Mouse (Mus musculus): ENCODE data around the gene Cbx5. TPM values are rescaled to one million over a fixed set of nuclear protein-coding genes. Genes with fewer than 3 reads are reported as not detected.

Gene Cbx5
- polyA plus RNA-seq, 1 experiment from 2014 or later: 144 TPM

DNA sequence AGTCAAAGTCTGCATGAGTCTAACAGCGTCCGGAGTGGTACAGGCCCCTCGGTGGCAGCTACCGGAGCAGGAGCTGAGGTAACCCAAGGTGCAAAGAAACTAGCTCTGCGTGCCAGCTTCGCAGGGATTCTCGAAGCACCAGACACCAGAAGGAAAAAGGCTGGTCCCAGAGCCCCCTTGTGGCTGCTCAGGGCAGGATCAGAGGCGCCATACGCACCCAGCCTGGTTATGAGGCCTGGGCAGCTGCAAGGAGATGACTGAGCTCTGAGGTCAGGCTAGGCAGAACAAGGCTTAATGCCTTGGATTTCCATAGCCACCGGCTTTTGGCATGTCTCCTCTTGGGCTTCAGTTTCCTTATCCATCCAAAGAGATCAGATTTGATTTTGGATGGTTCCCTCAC lies 67.1 kb downstream of the Cbx5 start:
- no peaks in the 10 kb centered on the region for H3K9me3 ChIP-seq (ENCODE audit: low read depth, low read length)
- H3K4me2 ChIP-seq: no peak overlapping the region
- peaks cover 89% of the 10 kb centered on the region for H3K27me3 ChIP-seq (ENCODE audit: insufficient read depth, low read length)
- peak; percentile 88 for DNase-seq
- WGBS: 6% methylated on average over 10 of the region's 10 CpGs
- no peak for ATAC-seq (ENCODE audit: insufficient read depth)
- H3K4me3 ChIP-seq (ENCODE audit: low read depth, low read length): no peak overlapping the region
- H3K9ac ChIP-seq: no peak overlapping the region
- no peak overlapping the region for H3K27ac ChIP-seq (ENCODE audit: low read depth)
- no peaks in the 10 kb centered on the region for H3K36me3 ChIP-seq (ENCODE audit: insufficient read depth)
- TF ChIP-seq CTCF (IDR thresholded peaks at IDR 0.05; ENCODE audit: low read depth): peak; percentile 87
- peaks cover 13% of the 10 kb centered on the region; the same call in 1 of the 2 replicates for H3K4me1 ChIP-seq (ENCODE audit: insufficient read depth)

- no peak overlapping the region for H3K4me2 ChIP-seq
- H3K9me3 ChIP-seq (ENCODE audit: low read depth, low read length): no peaks in the 10 kb centered on the region
- no peak overlapping the region for H3K9ac ChIP-seq
- no peaks in the 10 kb centered on the region for H3K36me3 ChIP-seq (ENCODE audit: insufficient read depth)
- H3K27me3 ChIP-seq (ENCODE audit: insufficient read depth, low read length): peaks cover 94% of the 10 kb centered on the region
- ATAC-seq (ENCODE audit: insufficient read depth): no peak
- peaks cover 13% of the 10 kb centered on the region; the same call in 1 of the 2 replicates for H3K4me1 ChIP-seq (ENCODE audit: insufficient read depth)
- no peak overlapping the region for H3K4me3 ChIP-seq (ENCODE audit: low read depth, low read length)
- H3K27ac ChIP-seq (ENCODE audit: low read depth): no peak overlapping the region
- 14% methylated on average over 8 of the region's 8 CpGs for WGBS
- peak; percentile 72 for DNase-seq
- no peak for TF ChIP-seq CTCF (IDR thresholded peaks at IDR 0.05; ENCODE audit: low read depth)
Observed at GRCm38 (mm10) chr15:103171276-103171675, 68.3 kb downstream of the Cbx5 start.

DNA sequence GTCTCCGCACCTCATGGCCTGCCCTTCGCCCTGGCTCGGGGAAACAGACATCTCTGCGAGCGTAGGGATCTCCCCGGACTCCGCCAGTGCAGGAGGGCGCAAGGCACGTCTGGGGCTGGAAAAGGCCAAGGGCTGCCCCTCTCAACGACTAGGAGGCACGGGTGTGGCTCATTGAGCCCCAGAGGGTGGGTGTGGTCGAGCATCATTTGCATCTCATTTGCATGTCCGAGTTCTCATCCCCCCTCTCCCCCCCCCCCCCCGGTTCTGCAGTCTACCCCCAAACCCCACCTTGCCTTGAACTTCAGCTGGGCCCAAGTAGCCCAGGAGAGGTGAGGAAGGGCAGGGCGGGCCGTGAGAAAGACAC lies 69.3 kb downstream of the Cbx5 start:
- no peak for DNase-seq
- 10% methylated on average over 16 of the region's 16 CpGs for WGBS
- H3K4me1 ChIP-seq (ENCODE audit: insufficient read depth): peaks cover 13% of the 10 kb centered on the region; the same call in 1 of the 2 replicates
- no peak for ATAC-seq (ENCODE audit: insufficient read depth)
- no peaks in the 10 kb centered on the region for H3K9me3 ChIP-seq (ENCODE audit: low read depth, low read length)
- no peak for TF ChIP-seq CTCF (IDR thresholded peaks at IDR 0.05; ENCODE audit: low read depth)
- H3K27ac ChIP-seq (ENCODE audit: low read depth): no peak overlapping the region
- H3K4me2 ChIP-seq: peak overlapping the region; percentile 97
- H3K36me3 ChIP-seq (ENCODE audit: insufficient read depth): no peaks in the 10 kb centered on the region
- H3K4me3 ChIP-seq (ENCODE audit: low read depth, low read length): peak overlapping the region; percentile 51; the same call in 1 of the 2 replicates
- H3K9ac ChIP-seq: no peak overlapping the region
- H3K27me3 ChIP-seq (ENCODE audit: insufficient read depth, low read length): peaks cover 86% of the 10 kb centered on the region

- ATAC-seq (ENCODE audit: insufficient read depth): peak; percentile 5; the same call in 1 of the 2 replicates
- Histone ChIP-seq H3K9ac (peak overlapping the region; percentile 44; the same call in 1 of the 2 replicates), H3K4me1 (ENCODE audit: insufficient read depth) (peaks cover 13% of the 10 kb centered on the region; the same call in 1 of the 2 replicates), H3K4me2 (peak overlapping the region; percentile 97), H3K36me3 (ENCODE audit: insufficient read depth) (no peaks in the 10 kb centered on the region), H3K27ac (ENCODE audit: low read depth) (no peak overlapping the region), H3K4me3 (ENCODE audit: low read depth, low read length) (peak overlapping the region; percentile 51), H3K9me3 (ENCODE audit: low read depth, low read length) (no peaks in the 10 kb centered on the region), H3K27me3 (ENCODE audit: insufficient read depth, low read length) (peaks cover 80% of the 10 kb centered on the region)
- WGBS: 4% methylated on average over 26 of the region's 26 CpGs
- TF ChIP-seq CTCF (IDR thresholded peaks at IDR 0.05; ENCODE audit: low read depth): no peak
- peak; percentile 46 for DNase-seq
Observed at GRCm38 (mm10) chr15:103169612-103170315, 69.9 kb downstream of the Cbx5 start.

DNA sequence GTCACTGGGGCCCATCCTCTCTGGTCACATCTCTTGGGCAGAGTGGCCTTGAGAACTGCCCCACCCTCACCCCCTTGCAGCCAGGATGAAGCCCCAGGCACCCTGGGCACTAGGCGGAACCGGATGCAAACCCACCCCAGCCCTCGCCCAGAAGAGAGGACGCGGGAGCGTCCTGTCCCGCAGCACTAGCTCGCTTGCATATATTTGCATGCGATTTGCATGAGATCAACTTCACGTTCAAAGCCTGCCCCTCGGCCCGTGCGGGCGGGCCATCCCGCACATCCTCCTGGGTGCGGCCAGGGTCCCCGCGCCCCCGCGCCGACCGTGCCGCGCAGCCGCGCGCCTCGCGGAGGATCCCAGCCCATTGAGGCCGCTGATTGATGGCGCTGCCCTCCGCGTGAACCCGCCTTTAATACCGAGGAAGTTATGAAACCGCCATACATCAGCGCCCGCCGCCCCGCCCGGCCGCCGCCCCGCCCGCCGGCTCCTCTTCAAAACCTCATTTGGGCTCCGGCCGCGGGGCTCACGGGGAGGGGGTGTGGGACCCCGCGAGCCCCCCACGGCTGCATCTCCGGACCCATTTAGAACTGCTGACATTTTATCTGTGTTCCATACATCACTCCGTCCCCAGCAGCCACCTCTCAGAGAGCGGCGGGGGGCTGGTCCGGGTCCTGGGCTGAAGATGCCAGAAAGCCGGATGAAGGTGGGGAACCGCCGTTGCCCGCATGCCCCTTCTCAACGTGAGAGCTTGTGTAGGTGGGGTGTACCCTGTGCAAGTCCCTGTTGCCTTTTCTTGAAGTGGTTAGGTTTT lies 70.6 kb downstream of the Cbx5 start:
- no peaks in the 10 kb centered on the region for H3K9me3 ChIP-seq (ENCODE audit: low read depth, low read length)
- H3K27me3 ChIP-seq (ENCODE audit: insufficient read depth, low read length): peaks cover 73% of the 10 kb centered on the region
- peak overlapping the region; percentile 51 for H3K4me3 ChIP-seq (ENCODE audit: low read depth, low read length)
- H3K4me1 ChIP-seq (ENCODE audit: insufficient read depth): peaks cover 13% of the 10 kb centered on the region; the same call in 1 of the 2 replicates
- H3K4me2 ChIP-seq: peak overlapping the region; percentile 97
- ATAC-seq (ENCODE audit: insufficient read depth) (peak; percentile 19; the same call in 1 of the 2 replicates), DNase-seq (peak; percentile 83)
- H3K9ac ChIP-seq: peak overlapping the region; percentile 44
- TF ChIP-seq CTCF (IDR thresholded peaks at IDR 0.05; ENCODE audit: low read depth): no peak
- no peaks in the 10 kb centered on the region for H3K36me3 ChIP-seq (ENCODE audit: insufficient read depth)
- no peak overlapping the region for H3K27ac ChIP-seq (ENCODE audit: low read depth)
- under 1% methylated on average over 63 of the region's 63 CpGs for WGBS

DNA sequence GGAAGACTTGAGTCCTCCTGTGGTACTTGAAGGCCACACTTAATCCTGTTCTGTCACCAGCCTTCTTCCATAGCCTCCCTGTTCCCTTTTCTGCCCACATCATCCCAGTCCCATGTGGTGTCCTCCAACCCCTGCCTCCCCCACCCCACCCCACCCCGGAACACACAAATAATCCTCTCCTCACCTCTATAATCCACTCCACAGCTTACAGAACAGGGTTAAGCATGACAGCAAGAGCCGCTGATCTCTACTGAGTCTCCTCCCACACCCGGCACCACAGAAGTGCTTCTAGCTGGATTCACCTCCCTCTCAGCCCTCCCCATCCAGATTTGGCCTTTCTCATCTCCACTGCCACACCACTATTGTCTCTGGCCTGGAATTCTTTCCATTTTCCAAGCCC lies 71.8 kb downstream of the Cbx5 start:
- Histone ChIP-seq H3K4me3 (ENCODE audit: low read depth, low read length) (no peak overlapping the region), H3K9me3 (ENCODE audit: low read depth, low read length) (no peaks in the 10 kb centered on the region), H3K27me3 (ENCODE audit: insufficient read depth, low read length) (peaks cover 63% of the 10 kb centered on the region), H3K4me1 (ENCODE audit: insufficient read depth) (peaks cover 13% of the 10 kb centered on the region; the same call in 1 of the 2 replicates), H3K4me2 (no peak overlapping the region), H3K9ac (no peak overlapping the region), H3K27ac (ENCODE audit: low read depth) (no peak overlapping the region), H3K36me3 (ENCODE audit: insufficient read depth) (no peaks in the 10 kb centered on the region)
- TF ChIP-seq CTCF (IDR thresholded peaks at IDR 0.05; ENCODE audit: low read depth): no peak
- ATAC-seq (ENCODE audit: insufficient read depth) (no peak), DNase-seq (no peak)
- WGBS: 20% methylated on average over 3 of the region's 3 CpGs
